Mouse (Mus musculus) central nervous system, embryonic 14 days (tissue): ENCODE results near the gene Dynlt3. TPM values are rescaled to one million over a fixed set of nuclear protein-coding genes. Genes with fewer than 3 reads are reported as not detected.

ENCODE experiments used
- polyA plus RNA-seq: library from polyadenylated mRNA; depleted of rRNA; stranded (reverse); fragments of >200 nt; gene quantifications from 2 replicates; pipeline ENCODE4 v1.2.3, GENCODE M21; 2012; rRNA removed

Gene Dynlt3
- polyA plus RNA-seq: 30.9 and 31.6 TPM in 2 replicates

DNA sequence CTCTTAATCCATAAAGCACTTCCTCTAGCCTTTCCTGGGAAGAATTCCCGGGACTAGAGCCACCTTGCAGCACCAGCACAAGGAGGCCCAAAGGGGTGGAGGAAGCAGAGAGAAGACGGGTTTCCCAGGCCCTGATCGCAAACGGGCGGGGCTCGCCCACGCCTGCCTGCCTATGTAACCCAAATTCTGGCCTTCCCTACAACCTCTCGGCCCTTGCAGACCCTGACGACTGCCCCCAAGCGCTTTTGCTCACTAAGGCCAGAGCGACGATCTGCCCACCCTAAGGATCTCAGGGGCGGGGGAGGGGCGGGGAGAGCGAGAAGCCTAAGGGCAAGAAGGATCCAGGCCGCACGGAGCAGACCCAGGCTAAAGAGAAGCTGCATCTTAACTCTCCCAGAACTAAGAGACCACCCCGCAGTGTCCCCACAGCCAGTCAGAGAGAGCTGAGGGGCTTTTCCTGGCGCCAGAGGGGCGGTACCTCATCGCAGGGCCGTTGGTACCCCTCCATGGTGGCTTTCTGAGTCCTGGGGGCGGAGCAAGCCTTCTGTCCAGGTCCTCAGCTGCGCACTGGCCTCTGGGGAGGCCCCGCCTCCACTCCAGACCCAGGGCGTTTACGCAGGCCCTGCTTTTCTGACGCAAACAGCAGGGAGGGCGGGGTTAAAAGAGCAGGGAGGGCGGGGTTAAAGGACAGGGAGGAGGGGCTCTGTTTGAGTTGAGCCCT, at the start of gene Dynlt3:
Gene Dynlt3, minus strand, starts transcription at position 613 of the 721 bp plus-strand sequence.

Other genes starting within 250 kb of the Dynlt3 start
- gene Cybb, start 175.2 kb downstream of the Dynlt3 start, polyA plus RNA-seq: 0.76 and 0.96 TPM in 2 replicates
- gene H2al1o, start 90.6 kb downstream of the Dynlt3 start, polyA plus RNA-seq: not detected in 2 replicates
- not detected in 2 replicates for gene Hypm, start 183.9 kb upstream of the Dynlt3 start, polyA plus RNA-seq
- not detected in 2 replicates for gene H2al3, start 186.7 kb upstream of the Dynlt3 start, polyA plus RNA-seq
- gene Sytl5, start 222.6 kb upstream of the Dynlt3 start, polyA plus RNA-seq: 0.30 and 0.49 TPM in 2 replicates